Mouse (Mus musculus): Measurements from ENCODE around the gene Wdr89. TPM values are rescaled to one million over a fixed set of nuclear protein-coding genes. Genes with fewer than 3 reads are reported as not detected.
A peak's percentile ranks its signal among the peaks of the same experiment; 100 is the strongest.

The Wdr89 gene
- polyA plus RNA-seq, 1 experiment from 2014 or later, result 3.5 TPM

DNA sequence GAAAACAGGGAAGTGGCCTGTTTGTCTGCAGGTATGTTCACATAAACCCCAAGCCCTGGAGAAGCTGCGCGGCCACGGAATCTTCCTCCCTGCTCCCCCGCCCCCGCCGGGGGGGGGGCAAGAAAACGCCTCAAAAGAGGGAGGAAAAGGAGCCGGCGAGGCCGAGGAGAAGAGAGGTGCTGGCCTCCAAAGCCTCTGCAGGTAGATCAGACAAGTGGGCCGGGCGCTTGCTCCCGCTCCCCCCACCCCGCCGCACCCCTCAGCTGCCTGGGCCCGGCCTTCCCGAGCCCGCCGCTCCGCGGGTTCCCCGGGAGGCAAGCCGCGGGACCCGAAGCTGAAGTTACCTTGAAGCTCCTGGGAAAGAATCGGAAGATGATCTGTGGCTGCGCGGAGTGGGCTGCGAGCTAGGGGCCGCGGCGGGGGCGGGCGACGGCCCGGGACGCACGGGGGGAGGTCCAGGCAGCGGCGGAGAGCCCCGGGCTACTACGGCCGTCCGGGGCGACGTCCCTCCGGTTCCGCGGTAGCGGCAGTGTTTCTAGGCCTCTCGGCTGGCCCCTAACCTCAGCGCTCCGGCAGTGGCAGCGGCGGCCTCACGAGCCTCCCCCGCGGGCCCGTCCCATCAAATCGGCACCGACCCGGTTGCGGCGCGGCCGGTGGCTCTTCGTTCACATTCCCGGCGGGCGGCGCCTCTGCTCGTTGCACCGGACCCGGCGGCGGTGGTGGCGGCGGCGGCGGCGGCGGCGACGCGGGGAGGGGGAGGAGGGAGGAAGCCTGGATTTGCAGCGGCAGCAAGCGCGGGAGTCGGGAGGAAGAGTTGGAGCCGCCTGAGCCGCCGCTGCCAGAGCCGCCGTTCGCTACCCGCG, 73.8 kb downstream of the Wdr89 start:
- 1% methylated on average over 55 of the region's 97 CpGs for WGBS
- Histone ChIP-seq H3K4me3 (ENCODE audit: low read depth, low read length) (peak overlapping the region; percentile 98), H3K4me1 (ENCODE audit: insufficient read depth, low read depth, low read length) (no peaks in the 10 kb centered on the region; the same call in 1 of the 2 replicates), H3K4me2 (replicated peaks; ENCODE audit: low read depth, low read length) (peak overlapping the region; percentile 54), H3K27me3 (replicated peaks; ENCODE audit: insufficient read depth, low read length) (no peaks in the 10 kb centered on the region), H3K9ac (replicated peaks; ENCODE audit: low read depth) (peak overlapping the region; percentile 96), H3K27ac (ENCODE audit: low read length) (peak overlapping the region; percentile 96), H3K9me3 (ENCODE audit: low read length) (no peaks in the 10 kb centered on the region), H3K36me3 (ENCODE audit: insufficient read depth, low read length) (no peaks in the 10 kb centered on the region)
- ATAC-seq, result peak; percentile 20
- DNase-seq (ENCODE audit: low spot score), result peak; percentile 41
- TF ChIP-seq CTCF (IDR thresholded peaks at IDR 0.05) (no peak), EP300 (IDR thresholded peaks at IDR 0.05) (no peak)

DNA sequence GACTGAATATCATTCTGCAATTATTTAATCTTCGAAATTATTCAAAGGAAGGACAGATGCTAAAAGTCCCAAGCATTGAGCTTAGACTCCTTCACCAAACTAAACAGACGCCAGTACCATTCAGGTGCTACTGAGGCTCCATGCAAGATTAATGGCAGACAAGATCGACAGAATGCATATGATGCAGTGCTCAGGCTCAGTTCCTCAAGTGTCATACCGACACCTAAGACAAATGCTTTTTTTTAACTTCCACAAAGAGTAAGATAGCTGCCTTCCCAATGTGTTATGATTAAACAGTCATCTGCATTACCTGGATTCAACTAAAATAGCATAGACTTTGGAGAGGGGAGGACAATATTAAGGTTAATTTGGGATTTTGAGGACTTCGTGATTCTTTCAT, 74.9 kb downstream of the Wdr89 start:
- no peak for TF ChIP-seq EP300 (IDR thresholded peaks at IDR 0.05)
- TF ChIP-seq CTCF (IDR thresholded peaks at IDR 0.05), result no peak
- Histone ChIP-seq H3K4me1 (ENCODE audit: insufficient read depth, low read depth, low read length) (no peaks in the 10 kb centered on the region; the same call in 1 of the 2 replicates), H3K27ac (ENCODE audit: low read length) (no peak overlapping the region), H3K9ac (replicated peaks; ENCODE audit: low read depth) (peak overlapping the region; percentile 96; the same call in 1 of the 2 replicates), H3K27me3 (replicated peaks; ENCODE audit: insufficient read depth, low read length) (no peaks in the 10 kb centered on the region), H3K4me3 (ENCODE audit: low read depth, low read length) (no peak overlapping the region), H3K9me3 (ENCODE audit: low read length) (no peaks in the 10 kb centered on the region), H3K36me3 (ENCODE audit: insufficient read depth, low read length) (no peaks in the 10 kb centered on the region), H3K4me2 (replicated peaks; ENCODE audit: low read depth, low read length) (peak overlapping the region; percentile 54; the same call in 1 of the 2 replicates)
- no peak for DNase-seq (ENCODE audit: low spot score)
- ATAC-seq, result no peak
- WGBS, result 31% methylated on average over 5 of the region's 5 CpGs

DNA sequence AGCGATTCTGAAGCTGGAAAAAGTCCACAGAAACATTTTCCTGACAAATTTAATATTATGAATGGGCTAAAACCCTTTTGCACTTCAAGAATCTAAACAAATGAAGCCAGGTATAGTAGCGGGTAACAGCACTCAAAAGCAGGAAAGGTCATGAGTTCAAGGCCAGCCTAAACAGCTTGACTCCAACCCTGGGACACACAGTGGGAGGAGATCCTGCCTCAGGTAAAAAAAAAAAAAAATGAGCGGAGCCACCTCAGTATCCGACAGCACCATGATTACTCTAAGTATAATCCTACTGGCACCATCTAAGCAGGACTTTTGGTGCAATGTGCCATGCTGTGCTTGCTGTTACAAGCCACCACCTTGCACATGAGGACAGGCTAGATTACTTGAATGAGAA, 75.5 kb downstream of the Wdr89 start:
- Histone ChIP-seq H3K9ac (replicated peaks; ENCODE audit: low read depth) (no peak overlapping the region), H3K27ac (ENCODE audit: low read length) (no peak overlapping the region), H3K4me3 (ENCODE audit: low read depth, low read length) (no peak overlapping the region), H3K4me2 (replicated peaks; ENCODE audit: low read depth, low read length) (peak overlapping the region; percentile 54; the same call in 1 of the 2 replicates), H3K27me3 (replicated peaks; ENCODE audit: insufficient read depth, low read length) (no peaks in the 10 kb centered on the region), H3K4me1 (ENCODE audit: insufficient read depth, low read depth, low read length) (no peaks in the 10 kb centered on the region; the same call in 1 of the 2 replicates), H3K36me3 (ENCODE audit: insufficient read depth, low read length) (no peaks in the 10 kb centered on the region), H3K9me3 (ENCODE audit: low read length) (no peaks in the 10 kb centered on the region)
- DNase-seq (ENCODE audit: low spot score) (no peak), ATAC-seq (no peak)
- WGBS, result 56% methylated on average over 4 of the region's 4 CpGs
- TF ChIP-seq EP300 (IDR thresholded peaks at IDR 0.05) (no peak), CTCF (IDR thresholded peaks at IDR 0.05) (no peak)

DNA sequence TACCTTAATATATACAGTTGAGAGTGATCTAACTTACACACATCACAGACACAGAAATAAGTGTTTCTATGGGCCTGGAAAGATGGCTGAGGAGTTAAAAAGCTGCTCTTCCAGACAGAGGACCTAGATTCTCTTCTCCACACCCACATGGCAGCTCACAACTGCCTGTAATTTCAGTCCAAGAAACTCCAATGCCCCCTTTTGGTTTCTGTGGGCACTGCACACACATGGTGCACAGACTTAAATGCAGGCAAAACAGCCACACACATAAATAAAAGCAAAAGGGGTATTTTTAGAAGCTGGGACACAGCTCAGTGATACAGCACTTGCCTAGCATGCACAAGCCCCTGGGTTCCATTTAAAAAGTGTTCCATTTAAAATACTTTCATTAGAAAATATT, 81.8 kb downstream of the Wdr89 start:
- no peak for DNase-seq (ENCODE audit: low spot score)
- ATAC-seq, result no peak
- no peak overlapping the region for H3K4me2 ChIP-seq (replicated peaks; ENCODE audit: low read depth, low read length)

DNA sequence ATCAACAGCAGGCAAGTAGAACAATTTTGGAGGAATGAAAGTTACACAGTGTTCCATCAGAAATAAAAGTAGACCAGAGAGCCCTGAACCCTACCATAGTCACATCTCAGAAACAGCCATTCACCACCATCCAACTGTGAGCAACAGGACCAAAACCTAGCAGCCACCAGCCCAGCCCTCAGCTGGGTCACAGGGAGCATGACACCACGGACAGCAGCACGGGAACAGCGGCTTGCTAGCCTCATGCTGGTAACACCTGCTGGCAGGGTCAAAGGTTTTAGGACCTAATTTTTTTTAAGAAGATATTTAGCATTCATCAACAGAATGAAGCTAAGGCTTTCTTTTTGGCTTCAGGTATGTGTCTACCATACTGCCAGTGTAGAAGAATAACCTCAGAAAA, 85.6 kb downstream of the Wdr89 start:
- Histone ChIP-seq H3K27ac (ENCODE audit: low read length) (no peak overlapping the region), H3K4me1 (ENCODE audit: insufficient read depth, low read depth, low read length) (no peaks in the 10 kb centered on the region), H3K9me3 (ENCODE audit: low read length) (no peaks in the 10 kb centered on the region), H3K4me3 (ENCODE audit: low read depth, low read length) (no peak overlapping the region), H3K27me3 (replicated peaks; ENCODE audit: insufficient read depth, low read length) (no peaks in the 10 kb centered on the region), H3K9ac (replicated peaks; ENCODE audit: low read depth) (no peak overlapping the region), H3K4me2 (replicated peaks; ENCODE audit: low read depth, low read length) (no peak overlapping the region), H3K36me3 (ENCODE audit: insufficient read depth, low read length) (no peaks in the 10 kb centered on the region)
- TF ChIP-seq EP300 (IDR thresholded peaks at IDR 0.05) (no peak), CTCF (IDR thresholded peaks at IDR 0.05) (no peak)
- DNase-seq (ENCODE audit: low spot score), result no peak
- no peak for ATAC-seq
- WGBS, result 59% methylated on average over 3 of the region's 3 CpGs

More for the DNA sequence above, 81.8 kb downstream of the Wdr89 start:
- Histone ChIP-seq H3K4me3 (ENCODE audit: low read depth, low read length) (no peak overlapping the region), H3K36me3 (ENCODE audit: insufficient read depth, low read length) (no peaks in the 10 kb centered on the region), H3K27me3 (replicated peaks; ENCODE audit: insufficient read depth, low read length) (no peaks in the 10 kb centered on the region), H3K4me1 (ENCODE audit: insufficient read depth, low read depth, low read length) (no peaks in the 10 kb centered on the region), H3K27ac (ENCODE audit: low read length) (no peak overlapping the region), H3K9me3 (ENCODE audit: low read length) (no peaks in the 10 kb centered on the region), H3K9ac (replicated peaks; ENCODE audit: low read depth) (no peak overlapping the region)
- TF ChIP-seq EP300 (IDR thresholded peaks at IDR 0.05) (no peak), CTCF (IDR thresholded peaks at IDR 0.05) (peak; percentile 20)

Other genes with a start within 250 kb of the Wdr89 start
- 13.3 and 15.6 TPM in 2 replicates for gene Ppp2r5e, start 73.3 kb downstream of the Wdr89 start, polyA plus RNA-seq (2015; fragmentation: Nextera tagmentation; extraction: Ambion mirVana)
- 12.4 and 12.7 TPM in 2 replicates for gene Sgpp1, start 66.2 kb upstream of the Wdr89 start, polyA plus RNA-seq (2015; fragmentation: Nextera tagmentation; extraction: Ambion mirVana)
- gene Syne2, start 148.6 kb upstream of the Wdr89 start, polyA plus RNA-seq (2015; fragmentation: Nextera tagmentation; extraction: Ambion mirVana), result 41.8 and 57.7 TPM in 2 replicates

All from lung, postnatal 0 days (tissue).